Mouse (Mus musculus): ENCODE measurements around the gene Zfp185.

Zfp185 gene

DNA sequence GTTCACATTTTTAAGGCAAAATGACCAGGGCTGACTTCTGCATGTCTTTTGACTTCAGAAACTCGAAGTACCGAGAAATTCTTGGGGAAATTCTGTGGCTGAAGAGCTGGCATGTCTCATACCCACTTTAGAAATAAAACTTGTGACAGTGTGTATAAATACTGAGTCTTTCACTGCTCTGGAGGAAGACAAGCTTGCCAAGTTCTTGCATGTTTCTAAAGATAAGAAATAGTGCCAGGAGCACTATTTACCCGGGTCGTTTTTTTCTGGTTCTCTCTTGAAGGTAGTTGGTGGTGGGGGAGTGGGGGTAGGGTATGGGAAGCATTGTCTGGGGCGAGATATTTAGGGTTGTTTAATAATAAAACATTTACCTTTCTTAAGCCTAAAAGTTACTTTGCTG lies 75.2 kb downstream of the Zfp185 start:
- WGBS = 27% methylated on average over 5 of the region's 5 CpGs

DNA sequence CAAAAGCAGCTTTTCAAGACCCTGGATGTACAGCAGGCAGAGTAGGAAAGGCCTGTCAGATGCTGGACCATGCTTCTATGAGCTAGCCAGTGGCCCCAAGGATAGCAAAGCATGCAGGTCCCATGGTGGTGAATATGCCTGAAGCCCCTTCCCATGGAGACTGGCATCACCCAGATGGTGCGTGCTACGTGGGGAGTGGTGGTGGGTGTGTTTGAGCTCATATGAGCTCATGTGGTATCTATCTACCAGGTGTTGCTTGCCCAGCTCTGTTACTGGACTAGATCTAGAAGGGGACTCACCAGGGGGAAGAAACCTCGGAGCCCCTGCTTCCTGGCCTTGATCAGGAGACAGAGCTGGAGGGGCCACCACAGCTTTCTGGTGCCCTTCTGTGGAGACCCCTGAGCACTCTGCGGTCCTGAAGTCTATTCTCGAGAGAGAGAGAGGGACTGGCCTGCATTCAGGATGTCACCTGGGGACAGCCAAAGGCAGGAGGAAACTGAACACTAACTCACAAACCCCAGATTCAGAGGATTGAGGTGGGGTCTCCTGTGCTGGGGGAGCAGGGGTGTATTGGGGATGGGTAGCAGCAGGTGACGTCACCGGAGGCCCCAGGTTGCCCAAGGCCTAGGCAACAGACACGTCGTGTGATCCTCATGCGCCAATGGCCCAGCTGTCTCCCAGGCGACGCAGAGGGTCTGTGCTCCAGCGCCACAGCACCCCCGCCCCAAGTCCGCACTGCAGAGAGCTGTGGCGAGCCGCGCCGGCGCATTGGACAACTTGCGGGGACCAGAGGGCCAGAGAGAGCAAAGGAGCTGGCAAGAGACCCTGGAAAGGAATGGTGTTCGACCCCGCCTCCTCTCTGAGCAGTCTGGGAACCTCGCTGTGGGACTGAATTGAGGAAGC lies 76.6 kb downstream of the Zfp185 start:
- 30% methylated on average over 24 of the region's 24 CpGs for WGBS

DNA sequence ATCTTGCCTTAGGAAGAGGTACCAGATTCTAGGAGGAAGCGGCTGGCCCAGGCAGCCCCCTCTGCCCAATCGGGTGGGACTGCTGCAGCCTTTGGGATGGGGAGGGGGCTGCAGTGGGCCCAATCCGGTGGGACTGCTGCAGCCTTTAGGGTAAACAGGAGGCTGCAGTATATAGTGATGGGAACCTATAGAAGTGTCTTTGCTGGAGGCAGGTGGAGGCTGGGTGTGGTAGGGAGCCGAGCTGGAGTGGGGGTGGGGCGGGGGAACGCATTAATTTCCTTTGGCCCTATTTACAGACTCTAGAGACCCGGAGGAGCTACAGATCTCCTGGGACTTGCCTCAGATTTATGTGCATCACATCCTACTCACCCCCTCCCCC lies 77.3 kb downstream of the Zfp185 start, which contains the start of gene Pnma3:
Gene Pnma3 (plus strand): TSS at position 373 of the 379 bp plus-strand sequence.
- WGBS = 7% methylated on average over 7 of the region's 7 CpGs

DNA sequence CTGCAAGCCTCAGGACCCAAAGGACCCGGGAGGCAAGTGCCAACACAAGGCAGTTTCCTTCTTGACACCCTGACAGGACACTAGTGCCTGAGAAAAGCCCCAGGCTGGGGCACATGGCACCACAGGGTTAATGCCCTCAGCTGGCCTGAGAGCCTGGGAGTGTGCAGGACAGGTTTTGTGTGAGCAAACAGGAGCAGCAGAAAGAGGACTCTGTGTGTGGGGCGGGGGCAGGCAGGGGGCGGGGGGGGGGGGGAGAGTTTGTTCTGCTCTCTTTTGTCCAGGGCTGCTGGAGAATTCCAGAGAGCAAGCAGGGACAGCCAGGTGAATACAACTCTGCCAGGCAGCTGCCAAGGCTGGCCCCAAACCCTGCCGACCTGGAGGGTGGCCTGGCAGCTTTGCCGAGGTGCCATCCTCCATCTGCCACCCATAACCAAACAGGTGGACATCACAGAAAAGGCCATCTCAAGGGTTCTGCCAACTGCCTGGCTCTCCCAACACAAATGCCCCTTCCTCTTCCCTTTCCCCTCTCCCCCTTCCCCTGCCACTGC lies 79.7 kb downstream of the Zfp185 start:
- no CpG with 5 or more reads among the region's 5 CpGs for WGBS
